Mouse (Mus musculus): ENCODE measurements around the gene Mrpl54.

- no peak for TF ChIP-seq EP300 (IDR thresholded peaks at IDR 0.05; ENCODE audit: low read depth in 1 of 2, low read length in 2 of 2)
- TF ChIP-seq ZKSCAN1 (IDR thresholded peaks at IDR 0.05; ENCODE audit: low read depth, low read length) = no peak
- no peak for TF ChIP-seq RAD21 (IDR thresholded peaks at IDR 0.05; ENCODE audit: low read depth, low read length)
- TF ChIP-seq POLR2A (IDR thresholded peaks at IDR 0.05; ENCODE audit: control insufficient read depth in 1 of 2, insufficient read depth in 1 of 2, low read depth in 1 of 2, low read length in 2 of 2, poor library complexity in 1 of 2) = no peak
- no peak for TF ChIP-seq MEF2A (IDR thresholded peaks at IDR 0.05; ENCODE audit: extremely low read depth, insufficient replicate concordance, low read depth, low read length, poor library complexity, severe bottlenecking)
- no peak for TF ChIP-seq TAL1 (IDR thresholded peaks at IDR 0.05; ENCODE audit: low read length)
- no peak for TF ChIP-seq MAZ (IDR thresholded peaks at IDR 0.05; ENCODE audit: low read depth, low read length)
- no peak for TF ChIP-seq UBTF (IDR thresholded peaks at IDR 0.05; ENCODE audit: borderline replicate concordance, insufficient read depth, low read depth, low read length)
- no peak for TF ChIP-seq BHLHE40 (IDR thresholded peaks at IDR 0.05; ENCODE audit: borderline replicate concordance, low read depth, low read length)
- TF ChIP-seq CTCF (IDR thresholded peaks at IDR 0.05 in 2 of 3, conservative IDR thresholded peaks at IDR 0.05 in 1 of 3; ENCODE audit: control insufficient read depth in 1 of 3, insufficient read depth in 1 of 3, low read depth in 2 of 3, low read length in 3 of 3, poor library complexity in 1 of 3, severe bottlenecking in 1 of 3) = no peak
- no peak for TF ChIP-seq ZC3H11A (IDR thresholded peaks at IDR 0.05; ENCODE audit: low read depth, low read length)
Measured at GRCm38 (mm10) chr10:81294442-81294841, 27.7 kb upstream of the Mrpl54 start.

Data from MEL (cell line).